Mouse (Mus musculus): ENCODE measurements at regions not wholly inside any gene's neighbourhood (a gene's known extent, or its start where the extent isn't known, plus 50 kb on each side); places are given as distances from the start of the nearest gene placed in this dataset.
"Not testable (repeated sequence)": the region's sequence is repeated elsewhere in the genome, so short reads cannot be mapped to it uniquely, and the experiment has no call there.

DNA sequence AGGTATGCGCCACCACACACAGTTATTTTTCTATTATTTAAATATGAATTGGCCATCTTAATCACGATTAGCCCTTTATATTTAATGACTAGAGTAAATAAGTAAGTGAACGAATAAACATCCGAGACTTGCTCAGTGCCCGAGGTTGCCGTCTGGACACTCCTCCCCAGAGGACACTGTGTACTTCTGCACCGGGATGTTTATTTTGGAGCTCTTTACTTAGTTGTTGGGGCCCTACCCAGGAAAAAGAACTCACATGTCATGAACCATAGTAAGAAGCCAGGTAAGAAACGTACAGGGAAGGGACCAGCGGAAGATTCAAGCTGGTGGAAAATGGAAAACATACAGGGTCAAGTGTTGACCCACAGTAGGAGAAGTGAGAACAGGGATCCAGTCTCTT is 89.0 kb downstream of the Akr1d1 start:
- WGBS: 91% methylated on average over 9 of the region's 9 CpGs
- H3K4me3 ChIP-seq: no peak overlapping the region
- H3K36me3 ChIP-seq (replicated peaks): no peaks in the 10 kb centered on the region
- H3K9me3 ChIP-seq: no peaks in the 10 kb centered on the region
- peaks cover 19% of the 10 kb centered on the region for H3K4me1 ChIP-seq
- no peaks in the 10 kb centered on the region for H3K27me3 ChIP-seq (replicated peaks; ENCODE audit: low read depth, poor library complexity, severe bottlenecking)
- peak overlapping the region; percentile 78; the same call in 1 of the 2 replicates for H3K27ac ChIP-seq (replicated peaks)
- DNase-seq (ENCODE audit: low spot score): no peak

DNA sequence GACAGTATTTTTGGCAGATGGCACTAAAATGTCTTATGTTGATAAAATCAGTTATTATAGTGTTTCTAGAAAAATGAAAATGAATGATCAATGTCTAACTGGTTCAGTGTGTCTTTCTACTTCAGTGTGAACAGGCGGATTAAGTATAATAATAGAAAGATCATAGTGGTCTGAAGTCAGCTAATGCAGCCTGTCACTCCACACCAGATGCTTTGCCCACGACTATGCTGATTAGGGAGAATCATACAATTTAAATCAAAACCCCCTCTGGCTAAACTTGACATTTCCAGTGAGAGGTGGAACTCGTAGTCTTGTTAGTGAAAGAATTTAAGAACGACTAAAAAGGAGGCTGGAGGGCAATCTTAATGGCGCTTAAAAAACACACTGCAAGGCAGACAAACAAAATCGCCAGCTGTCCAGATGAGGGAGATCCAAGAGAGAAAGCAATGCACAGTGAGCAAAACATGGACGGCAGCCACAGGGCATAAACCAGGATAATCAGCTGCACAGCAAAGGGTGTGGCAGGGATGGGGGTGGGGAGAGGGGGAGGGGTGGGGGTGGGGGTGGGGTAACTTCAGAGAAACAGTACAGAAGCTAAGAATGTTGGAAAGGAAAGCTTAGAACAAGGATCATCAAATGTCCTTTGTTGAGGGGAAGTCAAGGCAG is 91.5 kb downstream of the Akr1d1 start:
- peaks cover 19% of the 10 kb centered on the region for H3K4me1 ChIP-seq
- H3K36me3 ChIP-seq (replicated peaks): no peaks in the 10 kb centered on the region
- 49% methylated on average over 7 of the region's 7 CpGs for WGBS
- no peaks in the 10 kb centered on the region for H3K9me3 ChIP-seq
- no peak for DNase-seq (ENCODE audit: low spot score)
- peak overlapping the region; percentile 35; the same call in 1 of the 2 replicates for H3K27ac ChIP-seq (replicated peaks)
- no peaks in the 10 kb centered on the region for H3K27me3 ChIP-seq (replicated peaks; ENCODE audit: low read depth, poor library complexity, severe bottlenecking)
- no peak overlapping the region for H3K4me3 ChIP-seq

DNA sequence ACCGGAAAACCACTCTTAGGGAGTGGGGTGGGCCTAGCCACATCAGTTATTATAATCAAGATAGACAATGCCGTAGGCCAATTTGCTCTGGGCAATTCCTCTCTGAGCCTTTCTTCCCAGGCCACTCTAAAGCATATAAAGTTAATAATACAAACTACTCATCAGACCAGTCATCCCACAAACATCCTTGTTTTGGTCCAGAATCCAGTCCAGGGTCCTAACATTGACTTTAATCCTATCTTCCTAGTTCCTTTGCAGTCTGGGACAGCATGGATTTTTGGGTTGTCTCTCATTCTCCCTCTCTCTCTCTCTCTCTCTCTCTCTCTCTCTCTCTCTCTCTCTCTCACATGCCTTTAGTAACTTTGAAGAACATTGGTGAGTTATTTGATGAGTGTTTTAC is 92.3 kb downstream of the Akr1d1 start:
- H3K36me3 ChIP-seq (replicated peaks): no peaks in the 10 kb centered on the region
- 81% methylated on average over 2 of the region's 2 CpGs for WGBS
- peaks cover 19% of the 10 kb centered on the region for H3K4me1 ChIP-seq
- H3K27ac ChIP-seq (replicated peaks): peak overlapping the region; percentile 35
- no peak for DNase-seq (ENCODE audit: low spot score)
- no peaks in the 10 kb centered on the region for H3K9me3 ChIP-seq
- no peak overlapping the region for H3K4me3 ChIP-seq
- no peaks in the 10 kb centered on the region for H3K27me3 ChIP-seq (replicated peaks; ENCODE audit: low read depth, poor library complexity, severe bottlenecking)

DNA sequence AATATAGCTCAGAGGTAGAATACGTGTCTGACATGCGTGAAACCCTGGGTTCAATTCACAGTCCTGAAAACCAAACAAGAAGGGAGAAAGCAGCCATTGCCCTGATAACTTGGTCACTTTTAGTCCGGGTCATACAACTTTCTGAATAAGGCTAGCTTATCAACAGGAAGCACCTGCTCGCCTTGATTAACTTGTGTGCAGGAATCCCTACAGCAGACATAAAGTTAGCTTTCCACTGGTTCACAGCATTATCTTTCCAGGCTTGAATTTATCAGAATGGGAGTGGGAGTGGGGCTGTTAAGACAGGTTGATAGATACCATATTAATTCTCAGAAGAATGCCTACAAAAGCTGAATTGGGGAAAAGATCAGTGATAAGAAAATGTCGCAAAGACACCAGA is 97.2 kb downstream of the Akr1d1 start:
- Histone ChIP-seq H3K27ac (replicated peaks) (no peak overlapping the region), H3K4me3 (no peak overlapping the region), H3K9me3 (no peaks in the 10 kb centered on the region), H3K4me1 (peaks cover 5% of the 10 kb centered on the region; the same call in 1 of the 2 replicates), H3K36me3 (replicated peaks) (no peaks in the 10 kb centered on the region), H3K27me3 (replicated peaks; ENCODE audit: low read depth, poor library complexity, severe bottlenecking) (no peaks in the 10 kb centered on the region)
- 83% methylated on average over 5 of the region's 5 CpGs for WGBS
- DNase-seq (ENCODE audit: low spot score): no peak

- no peak overlapping the region for H3K4me3 ChIP-seq
- no peaks in the 10 kb centered on the region for H3K9me3 ChIP-seq
- no peaks in the 10 kb centered on the region; the same call in 1 of the 2 replicates for H3K4me1 ChIP-seq
- WGBS: 84% methylated on average over 1 of the region's 1 CpGs
- H3K27ac ChIP-seq (replicated peaks): no peak overlapping the region
- H3K27me3 ChIP-seq (replicated peaks; ENCODE audit: low read depth, poor library complexity, severe bottlenecking): no peaks in the 10 kb centered on the region
- no peak for DNase-seq (ENCODE audit: low spot score)
- no peaks in the 10 kb centered on the region for H3K36me3 ChIP-seq (replicated peaks)
Observed at GRCm38 (mm10) chr6:37633948-37634347, 104.0 kb downstream of the Akr1d1 start.

DNA sequence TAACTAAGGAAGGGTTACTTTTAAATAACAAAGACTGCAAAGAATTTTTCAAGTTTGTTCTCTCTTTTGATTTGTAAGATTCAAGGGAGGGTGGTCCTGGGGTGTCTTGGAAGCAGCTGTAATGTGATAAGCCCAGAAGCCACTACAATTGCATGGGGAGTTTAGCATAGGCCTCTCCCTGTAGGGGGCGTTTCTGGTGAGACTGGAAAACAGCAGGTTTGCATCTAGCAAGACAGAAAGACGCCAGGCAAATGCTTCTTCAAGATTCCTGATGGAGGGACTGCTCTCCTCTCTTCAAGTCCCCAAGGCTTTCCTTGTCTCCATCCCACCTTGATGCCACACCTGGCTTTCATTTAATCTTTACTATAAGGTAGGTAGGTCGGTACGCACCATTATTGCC is 112.1 kb downstream of the Akr1d1 start:
- Histone ChIP-seq H3K9me3 (no peaks in the 10 kb centered on the region), H3K36me3 (replicated peaks) (no peaks in the 10 kb centered on the region), H3K27ac (replicated peaks) (no peak overlapping the region), H3K4me1 (peaks cover 8% of the 10 kb centered on the region; the same call in 1 of the 2 replicates), H3K27me3 (replicated peaks; ENCODE audit: low read depth, poor library complexity, severe bottlenecking) (no peaks in the 10 kb centered on the region), H3K4me3 (no peak overlapping the region)
- 29% methylated on average over 4 of the region's 4 CpGs for WGBS
- DNase-seq (ENCODE audit: low spot score): no peak

GRCm38 (mm10) chr6:37642701-37643121 is 112.7 kb downstream of the Akr1d1 start:
- H3K27me3 ChIP-seq (replicated peaks; ENCODE audit: low read depth, poor library complexity, severe bottlenecking): no peaks in the 10 kb centered on the region
- no peak overlapping the region for H3K4me3 ChIP-seq
- H3K9me3 ChIP-seq: no peaks in the 10 kb centered on the region
- H3K36me3 ChIP-seq (replicated peaks): no peaks in the 10 kb centered on the region
- DNase-seq (ENCODE audit: low spot score): peak; percentile 14
- peaks cover 8% of the 10 kb centered on the region; the same call in 1 of the 2 replicates for H3K4me1 ChIP-seq
- no peak overlapping the region for H3K27ac ChIP-seq (replicated peaks)
- WGBS: 49% methylated on average over 8 of the region's 8 CpGs

DNA sequence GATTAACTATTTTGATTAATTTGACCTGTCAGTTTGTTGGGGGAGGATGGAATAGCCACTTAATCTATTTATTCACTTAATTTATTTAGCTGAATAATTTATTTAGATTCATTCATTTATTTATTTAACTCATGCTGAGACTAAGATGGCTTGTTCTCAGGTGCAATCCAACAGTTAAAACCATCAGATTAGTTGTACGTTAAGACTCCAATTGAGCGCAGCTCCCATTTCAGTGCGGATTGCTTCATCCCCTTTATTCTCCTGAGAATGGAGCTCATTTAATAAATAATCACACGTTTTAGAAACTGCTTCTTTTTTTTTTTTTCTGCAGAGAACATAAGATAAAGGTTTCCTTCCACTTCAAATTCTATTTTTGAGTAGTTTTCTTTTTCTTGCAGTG is 113.2 kb downstream of the Akr1d1 start:
- DNase-seq (ENCODE audit: low spot score): no peak
- peaks cover 8% of the 10 kb centered on the region; the same call in 1 of the 2 replicates for H3K4me1 ChIP-seq
- no peak overlapping the region for H3K27ac ChIP-seq (replicated peaks)
- WGBS: 60% methylated on average over 4 of the region's 4 CpGs
- no peaks in the 10 kb centered on the region for H3K9me3 ChIP-seq
- no peaks in the 10 kb centered on the region for H3K27me3 ChIP-seq (replicated peaks; ENCODE audit: low read depth, poor library complexity, severe bottlenecking)
- H3K36me3 ChIP-seq (replicated peaks): no peaks in the 10 kb centered on the region
- H3K4me3 ChIP-seq: no peak overlapping the region

- Histone ChIP-seq H3K4me3 (no peak overlapping the region), H3K9me3 (no peaks in the 10 kb centered on the region), H3K36me3 (replicated peaks) (no peaks in the 10 kb centered on the region), H3K27me3 (replicated peaks; ENCODE audit: low read depth, poor library complexity, severe bottlenecking) (no peaks in the 10 kb centered on the region), H3K4me1 (peaks cover 8% of the 10 kb centered on the region; the same call in 1 of the 2 replicates), H3K27ac (replicated peaks) (no peak overlapping the region)
- no peak for DNase-seq (ENCODE audit: low spot score)
- 83% methylated on average over 2 of the region's 2 CpGs for WGBS
Observed at GRCm38 (mm10) chr6:37643718-37644117, 113.7 kb downstream of the Akr1d1 start.

DNA sequence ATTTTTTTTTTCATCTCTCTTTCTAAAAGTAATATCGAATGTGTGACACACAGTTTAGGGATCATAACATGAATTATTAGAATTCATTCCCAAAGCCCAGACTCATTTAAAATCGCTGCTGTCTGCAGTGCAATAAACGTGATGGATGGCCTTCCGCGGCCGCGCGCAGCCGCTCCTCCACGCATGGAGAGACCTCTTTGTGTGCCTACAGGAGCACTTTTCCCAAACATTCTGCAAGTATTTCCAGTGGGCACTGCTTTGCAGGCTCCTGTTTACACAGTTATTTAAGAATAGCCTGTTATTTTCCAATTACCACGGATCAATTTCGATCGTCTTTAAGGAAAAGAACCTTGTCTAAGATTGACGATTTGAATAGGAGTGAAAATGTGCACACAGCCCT is 115.6 kb downstream of the Akr1d1 start:
- H3K4me1 ChIP-seq: peaks cover 8% of the 10 kb centered on the region; the same call in 1 of the 2 replicates
- 80% methylated on average over 14 of the region's 14 CpGs for WGBS
- H3K9me3 ChIP-seq: no peaks in the 10 kb centered on the region
- H3K36me3 ChIP-seq (replicated peaks): no peaks in the 10 kb centered on the region
- no peak for DNase-seq (ENCODE audit: low spot score)
- no peaks in the 10 kb centered on the region for H3K27me3 ChIP-seq (replicated peaks; ENCODE audit: low read depth, poor library complexity, severe bottlenecking)
- peak overlapping the region; percentile 51 for H3K27ac ChIP-seq (replicated peaks)
- no peak overlapping the region for H3K4me3 ChIP-seq

- not testable (repeated sequence) for DNase-seq (ENCODE audit: low spot score); H3K9me3 ChIP-seq; H3K36me3 ChIP-seq (replicated peaks)
Observed at GRCm38 (mm10) chr6:37657300-37657699, 127.3 kb downstream of the Akr1d1 start.

GRCm38 (mm10) chr6:37658021-37658650 is 128.2 kb downstream of the Akr1d1 start:
- no peaks in the 10 kb centered on the region for H3K27me3 ChIP-seq (replicated peaks; ENCODE audit: low read depth, poor library complexity, severe bottlenecking)
- H3K27ac ChIP-seq (replicated peaks): no peak overlapping the region
- no peaks in the 10 kb centered on the region for H3K9me3 ChIP-seq
- 66% methylated on average over 6 of the region's 6 CpGs for whole genome bisulfite sequencing
- no peaks in the 10 kb centered on the region for H3K36me3 ChIP-seq (replicated peaks)
- DNase-seq (ENCODE audit: low spot score): no peak
- H3K4me1 ChIP-seq: peaks cover 3% of the 10 kb centered on the region; the same call in 1 of the 2 replicates
- no peak overlapping the region for H3K4me3 ChIP-seq

More at GRCm38 (mm10) chr6:37657300-37657699, 127.3 kb downstream of the Akr1d1 start:
- not testable (repeated sequence) for H3K27ac ChIP-seq (replicated peaks); H3K4me1 ChIP-seq; H3K27me3 ChIP-seq (replicated peaks; ENCODE audit: low read depth, poor library complexity, severe bottlenecking); H3K4me3 ChIP-seq
- 85% methylated on average over 3 of the region's 3 CpGs for WGBS

DNA sequence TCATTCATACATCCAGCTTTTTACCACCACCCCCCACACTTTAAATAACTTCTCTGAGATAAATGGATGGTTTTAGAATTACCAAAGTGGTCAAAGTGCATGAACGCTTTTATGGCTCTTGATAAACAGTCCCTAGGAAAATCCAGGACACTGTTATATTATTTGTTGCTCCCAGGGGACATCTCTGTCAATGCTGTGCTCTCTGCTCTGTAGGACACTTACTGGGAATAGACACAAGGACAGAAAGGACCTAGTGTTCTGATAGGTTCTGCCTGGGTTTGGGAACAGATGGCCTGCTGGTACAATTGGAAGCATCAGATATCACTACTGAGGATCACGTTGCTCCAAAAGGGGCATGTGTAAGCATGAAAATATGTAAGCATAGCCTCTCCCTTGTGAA is 132.8 kb downstream of the Akr1d1 start:
- Histone ChIP-seq H3K4me1 (peaks cover 3% of the 10 kb centered on the region; the same call in 1 of the 2 replicates), H3K4me3 (no peak overlapping the region), H3K36me3 (replicated peaks) (no peaks in the 10 kb centered on the region), H3K27ac (replicated peaks) (no peak overlapping the region), H3K9me3 (no peaks in the 10 kb centered on the region), H3K27me3 (replicated peaks; ENCODE audit: low read depth, poor library complexity, severe bottlenecking) (no peaks in the 10 kb centered on the region)
- 55% methylated on average over 2 of the region's 2 CpGs for WGBS
- no peak for DNase-seq (ENCODE audit: low spot score)

Data from embryonic facial prominence, embryonic 10.5 days (tissue).